Mouse (Mus musculus): ENCODE measurements around the gene Rbms1.

Gene Rbms1

DNA sequence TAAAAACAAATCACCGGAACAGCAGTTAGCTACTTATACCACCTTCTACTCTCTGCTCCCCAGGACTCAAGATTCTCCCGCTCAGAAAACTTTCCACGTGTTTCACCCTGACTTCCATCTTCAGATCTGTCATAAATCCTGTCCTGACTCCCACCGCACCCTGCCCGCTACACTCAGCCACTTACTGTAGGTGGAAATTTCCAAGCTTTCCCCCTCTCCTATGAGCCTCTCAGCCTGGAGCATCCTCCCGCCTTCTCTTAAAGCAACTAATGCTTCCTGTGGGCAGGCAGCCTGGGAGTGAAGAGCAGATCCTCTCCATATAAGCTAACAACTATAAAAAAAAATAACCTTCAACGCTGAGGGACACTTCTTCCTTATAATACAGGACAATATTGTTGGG, 44.6 kb downstream of the Rbms1 start:
- DNase-seq (ENCODE audit: low read depth, low spot score), result no peak

DNA sequence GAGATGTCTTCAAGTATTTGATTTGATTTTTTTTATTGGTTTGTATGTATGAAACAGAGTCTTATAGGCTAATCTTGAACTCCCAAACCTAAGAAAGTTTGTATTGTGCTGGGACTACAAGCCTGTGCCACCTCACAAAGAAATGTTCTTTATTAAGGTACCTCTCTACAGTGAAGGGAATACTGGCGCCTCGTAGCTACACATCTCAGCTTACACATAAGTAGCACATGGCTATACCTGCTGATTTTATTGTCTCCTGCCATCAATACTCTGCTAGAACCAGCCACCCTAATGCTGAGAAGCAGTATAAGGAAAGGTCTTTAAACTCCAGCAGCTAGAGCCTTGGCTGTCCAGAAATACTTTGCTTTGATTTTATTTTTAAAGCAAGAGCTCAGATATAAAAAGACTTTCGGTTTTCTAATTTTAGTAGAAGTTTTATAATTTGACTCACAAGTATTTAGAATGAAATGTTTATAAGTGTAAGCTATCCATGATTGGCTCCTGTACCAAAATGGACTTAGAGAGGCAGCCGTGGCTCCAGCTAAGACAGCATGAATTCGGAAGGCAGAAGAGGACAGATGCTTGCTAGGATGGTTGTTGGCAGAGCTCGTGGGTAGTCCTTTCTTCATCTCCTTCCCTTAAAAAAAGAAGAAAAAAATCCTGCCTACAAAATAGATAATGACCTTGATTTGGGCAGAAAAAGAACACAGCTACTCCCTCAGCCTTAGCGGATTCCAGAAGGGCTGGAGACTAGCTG, 48.3 kb downstream of the Rbms1 start:
- DNase-seq (ENCODE audit: low read depth, low spot score), result no peak

DNA sequence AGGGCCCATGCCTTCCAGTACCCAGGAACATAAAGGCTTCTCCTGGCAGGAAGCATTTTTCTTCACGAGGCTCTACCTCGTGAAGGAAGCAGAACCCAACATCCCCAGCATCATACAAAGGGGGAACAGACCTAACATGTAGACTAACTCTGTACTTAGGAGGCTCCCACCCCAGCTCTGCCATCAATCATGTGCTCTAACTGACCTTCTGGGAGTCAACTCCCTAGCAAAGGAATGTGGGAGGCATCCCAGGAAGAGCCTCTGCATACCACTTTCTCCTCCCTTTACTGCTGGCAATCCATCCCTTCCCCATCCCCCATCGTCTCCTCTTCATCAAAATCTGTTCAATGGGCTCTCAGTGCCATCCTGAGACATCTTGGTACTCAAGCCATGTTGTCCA, 49.7 kb downstream of the Rbms1 start:
- DNase-seq (ENCODE audit: low read depth, low spot score), result no peak

DNA sequence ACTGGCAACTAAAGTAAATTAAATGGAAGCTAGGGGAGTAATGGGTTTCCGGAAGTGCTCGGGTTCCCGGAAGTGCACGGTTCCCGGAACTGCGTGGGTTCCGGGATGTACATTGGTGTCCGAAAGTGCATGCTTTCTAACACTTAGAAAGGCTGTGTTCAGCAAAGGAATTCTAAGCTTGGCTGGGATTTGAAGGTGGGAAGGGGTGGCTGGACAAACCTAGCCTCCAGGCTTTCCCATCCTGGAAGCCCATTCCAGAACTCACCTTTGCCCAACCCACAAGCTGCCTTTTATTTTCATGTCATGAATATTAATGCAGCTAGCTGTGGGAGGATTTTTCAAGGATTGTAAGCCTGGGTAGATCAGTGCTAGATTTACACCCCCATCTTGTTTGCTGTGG, 51.3 kb downstream of the Rbms1 start:
- no peak for DNase-seq (ENCODE audit: low read depth, low spot score)

DNA sequence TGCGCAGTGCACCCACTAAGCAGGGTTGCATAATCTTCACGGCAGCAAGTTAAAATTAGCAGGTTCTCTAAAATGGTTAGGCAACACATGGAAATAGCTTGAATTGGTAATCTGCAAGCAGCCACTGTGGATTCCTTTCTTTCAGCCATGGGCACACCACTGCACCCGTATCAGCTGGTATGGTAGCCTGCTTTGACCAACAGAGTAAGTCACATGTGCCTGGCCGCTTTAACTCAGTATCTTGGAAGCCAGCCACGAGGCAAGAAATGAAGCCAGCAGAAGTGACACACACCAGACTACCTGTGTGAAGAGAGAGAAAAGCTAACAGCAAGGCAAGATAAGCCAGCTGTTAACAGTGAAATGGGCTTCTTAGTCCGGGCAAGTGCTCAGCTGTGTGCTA, 52.2 kb downstream of the Rbms1 start:
- DNase-seq (ENCODE audit: low read depth, low spot score), result no peak

DNA sequence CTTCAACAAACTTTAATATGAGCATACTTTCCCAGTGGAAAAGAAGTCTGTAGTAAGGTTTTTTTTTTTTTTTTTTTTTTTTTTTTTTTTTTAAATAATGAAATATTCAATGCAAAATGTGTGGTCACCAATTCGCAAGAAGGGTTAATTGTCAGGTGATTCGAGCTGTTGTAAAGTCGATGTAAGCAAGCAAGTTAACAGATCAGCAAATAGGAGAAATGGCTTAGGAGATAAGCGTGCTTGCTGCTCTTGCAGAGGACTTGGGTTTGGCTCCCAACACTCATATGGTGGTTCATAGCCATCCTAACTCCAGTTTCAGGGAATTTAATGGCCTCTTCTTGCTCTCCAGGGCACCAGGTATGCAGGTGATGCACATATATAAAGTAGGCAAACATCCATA, 54.4 kb downstream of the Rbms1 start:
- DNase-seq (ENCODE audit: low read depth, low spot score), result no peak

DNA sequence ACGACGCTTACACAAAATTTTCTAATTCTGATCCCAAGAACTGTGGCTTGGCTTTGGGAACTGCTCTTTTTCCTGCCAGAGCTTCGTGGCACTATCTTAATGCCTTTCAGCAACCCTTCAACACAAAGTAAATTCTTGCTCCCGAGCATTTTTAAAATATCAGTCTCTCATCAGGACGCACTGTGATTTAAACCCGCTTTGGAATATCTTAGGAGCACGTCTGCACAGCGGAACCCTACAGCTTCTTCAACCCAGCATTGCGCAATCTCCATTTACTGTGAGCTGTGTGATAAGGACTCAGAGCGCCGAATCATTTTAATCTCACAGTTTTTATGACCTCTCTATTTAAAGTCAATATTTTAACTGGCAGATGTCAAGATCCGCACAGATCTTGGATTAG, 54.9 kb downstream of the Rbms1 start:
- no peak for DNase-seq (ENCODE audit: low read depth, low spot score)

DNA sequence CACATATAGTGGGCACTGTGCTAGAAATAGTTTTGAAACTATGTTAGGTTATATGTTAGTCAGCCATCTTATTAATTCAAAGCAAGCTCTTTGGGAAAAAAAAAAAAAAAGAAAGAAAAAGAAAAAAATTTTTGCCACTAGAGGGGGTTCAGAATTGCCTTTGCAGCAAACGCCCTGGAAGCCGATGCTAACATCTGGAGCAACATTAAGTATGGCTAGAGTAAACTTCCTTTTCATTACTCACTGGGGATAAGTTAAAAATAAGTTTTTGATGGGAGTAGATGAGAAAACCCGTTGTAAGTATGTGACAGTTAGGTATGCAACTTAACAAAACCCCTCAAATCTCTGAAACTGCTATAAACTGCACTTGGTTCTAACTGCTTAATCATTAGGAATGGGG, 57.7 kb downstream of the Rbms1 start:
- no peak for DNase-seq (ENCODE audit: low read depth, low spot score)

DNA sequence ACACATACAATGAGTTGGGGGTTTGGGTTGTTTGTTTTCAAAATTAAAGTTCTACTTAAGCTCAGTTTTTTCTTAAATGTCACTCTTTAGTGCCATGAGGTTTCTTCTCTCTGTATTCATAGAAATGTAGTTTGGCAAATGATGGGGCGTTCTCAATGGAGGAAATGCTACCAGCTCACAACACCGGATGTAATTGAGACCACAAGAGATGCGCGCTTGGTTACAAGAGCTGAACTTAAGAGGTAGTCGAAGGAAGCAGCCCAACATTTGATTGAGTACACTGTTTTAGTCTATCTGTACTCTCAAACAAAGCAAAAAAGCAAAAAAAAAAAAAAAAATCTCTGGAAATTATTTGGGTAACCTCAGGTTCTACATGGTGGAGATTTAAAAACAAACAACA, 58.9 kb downstream of the Rbms1 start:
- no peak for DNase-seq (ENCODE audit: low read depth, low spot score)

DNA sequence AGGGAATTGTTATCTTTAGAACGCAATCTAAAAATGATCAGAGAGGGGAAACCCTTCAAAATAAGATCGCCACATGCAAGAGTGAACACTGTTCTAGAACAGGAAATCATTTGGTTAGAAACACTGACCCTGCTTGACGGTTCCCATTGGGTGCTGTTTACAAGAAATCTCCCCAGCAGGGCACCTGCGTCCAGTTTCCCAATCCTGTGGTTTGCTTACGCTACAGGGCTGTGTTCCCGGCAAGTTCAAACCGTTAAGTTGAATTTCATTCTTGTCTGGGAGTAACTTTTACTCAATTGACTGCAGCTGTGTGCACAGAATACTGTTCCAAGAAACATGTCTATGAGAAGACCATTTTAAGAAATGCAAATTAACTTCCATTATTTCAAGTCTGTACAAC, 59.5 kb downstream of the Rbms1 start:
- DNase-seq (ENCODE audit: low read depth, low spot score), result no peak

DNA sequence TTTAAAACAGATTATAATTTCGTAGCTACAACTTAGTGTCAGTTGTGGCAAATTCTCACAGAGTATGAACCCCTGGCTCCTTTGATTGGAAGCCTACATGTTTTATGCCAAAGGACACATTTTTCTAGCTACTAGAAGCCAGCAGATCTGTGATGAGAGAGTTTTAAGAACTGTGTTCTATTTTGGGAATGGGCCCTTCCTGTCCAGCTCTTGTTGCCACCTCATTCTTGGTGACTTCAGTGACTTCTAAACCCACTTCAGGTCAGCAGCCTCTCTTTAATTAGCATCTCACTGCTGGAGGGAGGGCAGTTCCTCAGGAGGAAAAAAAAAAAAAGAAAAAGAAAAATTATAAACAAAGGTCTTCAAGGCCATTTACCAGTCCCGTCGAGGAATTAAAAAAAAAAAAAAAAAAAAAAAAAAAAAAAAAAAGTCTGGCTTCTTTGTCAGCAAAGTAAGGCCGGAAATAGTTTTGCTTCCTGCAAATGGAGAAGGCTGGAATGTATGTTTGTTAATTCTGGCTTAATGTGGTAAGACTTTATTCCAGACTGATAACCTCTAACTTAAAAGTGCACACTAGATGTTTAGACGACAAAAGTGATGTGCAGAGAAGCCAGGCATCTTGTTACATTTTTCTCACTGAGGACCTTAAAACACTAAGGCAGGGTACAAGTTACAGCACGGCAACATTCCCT, 60.4 kb downstream of the Rbms1 start:
- no peak for DNase-seq (ENCODE audit: low read depth, low spot score)

DNA sequence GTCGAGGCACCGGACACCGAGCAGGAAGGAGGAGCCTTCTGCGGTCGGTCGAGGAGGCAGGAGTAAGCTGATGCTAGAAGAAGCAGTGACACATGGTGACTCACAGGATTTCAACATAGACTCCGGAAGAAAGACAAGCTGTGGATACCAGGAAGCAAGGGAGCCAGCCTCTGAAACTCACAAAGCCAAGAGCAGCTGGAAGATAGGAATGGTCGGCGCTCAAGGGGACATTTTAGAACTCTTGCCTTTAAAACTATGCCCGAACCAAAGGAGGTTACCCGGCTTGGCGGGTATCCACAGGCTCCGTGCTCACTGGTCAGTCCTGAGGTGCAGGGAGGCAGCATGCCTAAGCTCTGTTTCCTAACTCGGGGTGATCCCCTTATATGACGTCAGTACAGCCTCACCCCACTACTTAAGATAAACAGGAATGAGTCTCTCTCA, 61.5 kb downstream of the Rbms1 start:
- no peak for DNase-seq (ENCODE audit: low read depth, low spot score)

DNA sequence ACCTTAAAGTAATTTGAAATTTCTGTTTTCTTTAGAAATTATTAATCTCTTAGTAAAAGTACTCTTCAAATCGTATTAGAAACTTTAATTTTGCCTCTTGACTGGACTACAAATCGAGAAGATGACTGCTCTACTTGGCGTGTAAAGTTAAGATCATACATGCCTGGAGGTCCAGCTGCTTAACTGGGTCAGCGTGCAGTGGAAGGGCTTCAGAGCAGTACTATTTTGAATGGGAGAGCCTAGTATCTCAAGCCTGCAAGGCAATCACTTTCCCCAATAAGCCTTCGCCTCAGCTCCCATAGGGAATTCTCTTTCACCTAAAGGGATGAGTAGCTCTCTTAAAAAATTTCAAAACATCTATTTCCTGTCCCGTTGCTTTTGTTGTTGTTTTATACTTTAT, 62.0 kb downstream of the Rbms1 start:
- DNase-seq (ENCODE audit: low read depth, low spot score), result no peak

DNA sequence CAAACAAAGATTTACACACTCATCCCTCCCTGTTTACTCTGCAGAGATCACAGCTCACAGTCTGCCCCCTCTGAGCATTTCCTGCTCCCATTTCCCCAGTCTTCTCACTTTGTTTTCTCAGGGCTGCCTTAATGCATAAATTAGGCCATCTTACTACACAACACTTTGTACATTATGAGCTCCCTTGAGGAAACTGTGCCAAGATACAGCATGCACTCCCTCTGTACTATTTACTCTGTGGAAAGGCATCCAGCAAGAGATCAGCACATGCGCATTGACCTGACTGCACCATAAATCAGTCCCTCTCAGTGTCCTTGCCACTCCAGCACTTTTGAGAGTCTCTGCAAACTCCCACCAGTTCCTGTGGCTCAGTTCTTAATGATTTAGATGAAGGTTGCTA, 70.0 kb downstream of the Rbms1 start:
- DNase-seq (ENCODE audit: low read depth, low spot score), result no peak

DNA sequence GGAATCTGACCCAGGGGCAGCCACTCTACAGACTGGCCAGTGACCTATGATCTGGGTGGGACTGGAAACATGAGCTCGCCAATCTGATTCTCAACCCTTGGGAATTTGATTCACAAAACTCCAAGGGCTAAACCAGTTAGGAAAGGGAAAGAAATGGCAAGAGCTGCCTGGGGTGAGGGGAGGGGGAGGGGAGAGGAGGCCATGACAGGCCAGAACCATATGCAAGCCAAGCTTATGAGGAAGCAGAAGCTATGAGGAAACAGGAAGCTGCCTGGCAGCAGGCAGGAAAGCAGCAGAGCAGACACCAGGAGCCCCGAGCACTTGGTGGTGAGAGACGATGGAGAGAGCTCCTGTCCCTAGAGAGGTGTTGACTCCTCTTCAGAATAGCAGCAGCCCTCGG, 79.1 kb downstream of the Rbms1 start:
- DNase-seq (ENCODE audit: low read depth, low spot score), result no peak

DNA sequence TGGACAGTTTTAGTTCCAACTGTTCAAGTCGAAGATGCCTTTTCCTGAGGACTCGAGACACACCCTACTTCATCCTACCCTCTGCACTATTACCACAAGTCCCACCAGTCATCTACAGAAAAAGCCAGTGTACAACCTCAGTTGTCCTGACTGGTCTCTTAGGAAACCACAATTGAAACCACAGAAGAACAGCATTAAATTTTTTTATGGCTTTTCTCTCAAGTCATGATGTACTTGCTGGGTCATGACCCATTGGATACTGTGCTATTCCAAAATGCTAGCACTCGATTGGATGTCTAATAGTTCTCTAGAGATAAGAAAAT, 80.0 kb downstream of the Rbms1 start:
- no peak for DNase-seq (ENCODE audit: low read depth, low spot score)

DNA sequence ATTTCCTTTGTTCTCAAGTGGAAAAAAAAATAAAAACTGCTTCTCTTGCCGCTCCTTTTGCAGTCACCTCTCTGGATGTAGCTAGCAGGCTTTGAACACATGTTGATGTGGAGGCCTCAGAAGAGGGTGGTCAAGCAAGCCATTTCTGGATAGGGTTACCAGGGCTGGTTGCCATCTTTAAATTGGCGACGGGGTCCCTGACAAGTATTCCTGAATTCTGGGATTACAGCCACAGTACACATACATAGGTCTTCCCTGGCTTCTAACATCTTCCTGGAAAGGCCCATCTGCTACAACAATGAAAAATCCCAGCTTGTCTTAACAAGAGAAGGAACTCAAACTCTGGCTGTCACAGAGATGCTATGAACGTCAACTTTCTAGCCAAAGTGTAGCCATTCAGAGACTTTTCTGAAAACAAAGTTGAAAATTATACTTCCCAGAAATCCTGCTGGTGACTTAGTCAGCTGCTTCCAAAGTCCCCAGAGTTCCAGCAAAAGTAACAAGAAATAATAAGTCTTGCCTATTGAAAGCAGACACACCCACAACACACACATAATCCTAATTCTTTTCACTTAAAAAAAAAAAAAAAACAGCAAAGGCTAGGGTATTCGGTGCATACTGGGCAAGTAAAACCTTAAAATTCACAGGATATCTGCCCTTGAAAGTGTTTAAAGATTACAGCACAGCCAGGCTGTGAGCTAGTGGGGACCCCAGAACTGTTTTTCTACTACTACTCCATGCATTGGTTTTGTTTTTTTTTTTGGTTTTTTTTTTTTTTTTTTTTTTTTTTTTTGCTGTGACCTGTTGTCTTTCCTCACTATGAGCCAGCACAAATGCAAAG, 80.6 kb downstream of the Rbms1 start:
- DNase-seq (ENCODE audit: low read depth, low spot score), result no peak

DNA sequence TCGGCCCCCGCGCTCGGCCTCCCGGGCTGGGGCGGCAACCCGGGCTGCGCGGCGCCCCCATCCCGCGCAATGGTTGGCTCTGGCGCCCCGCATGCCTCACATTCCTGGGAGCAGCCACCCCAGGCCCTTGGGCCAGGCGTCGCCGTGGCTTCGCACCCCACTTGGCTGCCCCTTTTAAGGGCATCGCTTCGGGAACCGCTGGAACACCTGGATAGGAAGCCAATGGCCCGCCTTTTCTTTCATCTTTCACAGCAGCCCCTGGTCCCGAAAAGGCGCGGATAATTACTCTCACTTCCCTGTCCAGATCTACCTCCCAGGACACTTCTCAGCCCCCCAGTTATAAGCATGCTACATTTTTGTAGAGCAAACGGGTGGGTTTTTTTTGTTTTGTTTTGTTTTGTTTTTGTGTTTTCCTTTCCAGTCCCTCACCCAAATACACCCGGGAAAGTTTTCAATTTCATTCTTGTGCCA, 81.4 kb downstream of the Rbms1 start:
- DNase-seq (ENCODE audit: low read depth, low spot score), result no peak

DNA sequence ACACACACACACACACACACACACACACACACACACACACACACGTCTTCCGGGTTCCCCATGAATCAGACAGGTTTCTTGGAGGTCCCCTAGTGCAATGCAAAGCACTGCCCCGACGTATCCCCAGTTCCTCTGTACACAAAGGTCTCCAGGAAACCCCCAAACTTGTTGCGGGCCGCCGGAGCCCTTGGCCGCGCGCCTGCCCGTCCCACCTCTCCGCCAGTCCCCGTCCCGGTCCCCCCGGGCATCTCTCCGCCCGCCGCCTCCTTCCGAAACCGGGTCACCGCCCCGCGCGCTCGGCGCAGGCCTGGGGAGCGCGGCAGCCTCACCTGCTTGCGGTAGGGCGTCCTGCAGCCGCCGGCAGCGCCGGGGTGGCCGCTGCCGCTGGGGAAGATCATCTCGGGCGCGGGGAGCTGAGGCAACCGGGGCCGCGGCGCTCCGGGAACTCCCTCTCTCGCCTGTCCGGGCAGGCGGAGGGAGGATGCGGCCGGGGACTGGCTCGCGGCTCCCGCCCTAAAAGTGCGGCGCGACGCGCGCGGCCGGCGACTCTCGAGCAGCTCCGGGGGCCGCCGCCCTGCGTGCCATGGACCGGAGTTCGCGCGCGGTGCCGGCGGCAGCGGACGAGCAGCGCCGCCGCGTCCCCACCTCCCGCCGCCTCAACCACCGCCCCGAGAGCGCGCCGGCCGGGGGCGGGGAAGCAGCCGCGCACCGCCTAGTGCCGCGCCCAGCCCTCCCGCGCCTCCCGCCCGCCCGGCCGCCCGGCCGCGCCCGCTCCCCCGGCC, 82.0 kb downstream of the Rbms1 start:
- DNase-seq (ENCODE audit: low read depth, low spot score), result peak; percentile 57

DNA sequence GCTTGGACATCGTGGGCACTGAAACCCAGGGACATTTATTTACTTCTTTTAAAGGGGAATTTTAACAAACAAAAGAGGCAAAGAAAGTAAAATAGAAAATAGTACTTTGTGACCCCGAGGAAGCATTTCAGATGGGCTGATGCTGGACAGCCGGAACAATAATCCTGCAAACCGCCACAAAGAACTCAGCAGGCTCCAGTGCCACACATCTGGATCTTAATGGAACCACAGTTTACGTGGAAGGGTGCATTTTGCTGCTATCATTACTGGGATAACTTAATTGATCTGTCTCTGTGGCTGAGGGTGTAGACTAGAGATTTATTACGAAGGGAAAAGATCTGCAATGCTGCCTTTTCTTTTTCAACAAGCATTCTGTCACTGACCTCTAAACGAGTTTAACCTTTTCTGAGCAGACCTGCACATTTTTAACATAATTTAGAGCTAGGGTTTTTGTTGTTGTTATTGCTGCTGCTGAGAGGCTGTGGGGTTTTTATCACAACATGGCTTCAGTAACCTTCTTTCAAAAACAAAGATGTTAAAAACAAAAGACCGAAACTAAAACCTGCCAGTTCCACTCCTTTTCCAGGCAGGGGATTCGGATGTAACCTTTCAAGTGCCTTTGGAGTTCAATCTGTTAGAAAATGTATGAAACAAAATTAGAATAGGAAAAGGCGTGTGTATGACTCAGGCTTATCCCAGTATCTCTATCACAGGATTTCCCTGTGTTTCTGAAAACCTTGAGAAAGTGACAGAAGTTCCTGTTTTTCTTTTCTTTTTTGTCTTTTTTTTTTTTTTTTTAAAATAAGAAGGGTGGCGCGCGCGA, 82.8 kb downstream of the Rbms1 start:
- no peak for DNase-seq (ENCODE audit: low read depth, low spot score)
